Mouse (Mus musculus): ENCODE measurements around the gene H2-DMb1. TPM values are rescaled to one million over a fixed set of nuclear protein-coding genes. Genes with fewer than 3 reads are reported as not detected.

Gene H2-DMb1
- polyA plus RNA-seq (2012; rRNA removed): 0.34 and 0.46 TPM in 2 replicates

GRCm38 (mm10) chr17:34152923-34153322 lies at the start of gene H2-DMb1:
TSS of gene H2-DMb1 (plus strand) at chr17:34153072.

GRCm38 (mm10) chr17:34119249-34120179 lies 33.4 kb upstream of the H2-DMb1 start, which contains the start of gene H2-DMa:
TSS of gene H2-DMa (plus strand) at chr17:34119541.

GRCm38 (mm10) chr17:34122188-34122984 lies 30.5 kb upstream of the H2-DMb1 start, which contains the start of gene Brd2:
TSS of gene Brd2 (minus strand) at chr17:34122634.

GRCm38 (mm10) chr17:34143033-34143432 lies 9.8 kb upstream of the H2-DMb1 start, which contains the start of gene H2-DMb2:
TSS of gene H2-DMb2 (plus strand) at chr17:34143307.

DNA sequence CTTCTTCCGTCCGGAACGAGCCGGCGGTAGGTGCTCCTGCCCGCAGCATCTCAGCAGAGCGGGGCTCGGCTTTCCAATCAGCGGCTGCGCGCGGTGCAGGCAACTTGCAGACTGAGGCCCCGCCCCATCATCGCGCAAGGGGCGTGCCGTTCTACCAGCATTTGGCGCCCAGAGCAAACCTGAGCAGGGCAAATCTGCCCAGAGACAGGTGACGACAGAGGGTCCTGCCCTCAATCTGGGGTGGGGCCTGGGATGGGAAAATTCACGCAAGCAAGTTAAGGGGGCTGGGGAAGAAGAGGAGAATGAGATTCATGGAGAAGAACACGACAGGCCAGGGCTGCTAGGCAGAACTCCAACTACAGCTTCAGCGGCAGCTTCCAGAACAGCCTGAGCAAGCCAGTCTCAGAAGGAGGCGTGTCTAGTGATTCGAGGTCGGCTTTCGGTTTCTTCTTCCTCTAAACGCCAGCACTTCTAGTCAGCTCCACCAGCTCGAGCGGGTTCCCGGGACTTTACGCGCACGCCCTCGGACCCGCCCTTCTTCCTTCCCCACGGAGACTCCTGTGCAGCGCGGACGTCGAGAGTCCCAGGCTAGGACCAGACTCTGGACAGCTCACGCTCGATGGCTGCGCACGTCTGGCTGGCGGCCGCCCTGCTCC lies 34.5 kb downstream of the H2-DMb1 start, which contains the start of the genes Tap1 and Psmb9:
TSS of gene Tap1 (plus strand) at position 293 of the 656 bp plus-strand sequence.
TSS of gene Psmb9 (minus strand) at position 504 of the 656 bp plus-strand sequence.

GRCm38 (mm10) chr17:34196941-34197894 lies 44.3 kb downstream of the H2-DMb1 start, which contains the start of gene Psmb8:
TSS of gene Psmb8 (plus strand) at chr17:34197721.

DNA sequence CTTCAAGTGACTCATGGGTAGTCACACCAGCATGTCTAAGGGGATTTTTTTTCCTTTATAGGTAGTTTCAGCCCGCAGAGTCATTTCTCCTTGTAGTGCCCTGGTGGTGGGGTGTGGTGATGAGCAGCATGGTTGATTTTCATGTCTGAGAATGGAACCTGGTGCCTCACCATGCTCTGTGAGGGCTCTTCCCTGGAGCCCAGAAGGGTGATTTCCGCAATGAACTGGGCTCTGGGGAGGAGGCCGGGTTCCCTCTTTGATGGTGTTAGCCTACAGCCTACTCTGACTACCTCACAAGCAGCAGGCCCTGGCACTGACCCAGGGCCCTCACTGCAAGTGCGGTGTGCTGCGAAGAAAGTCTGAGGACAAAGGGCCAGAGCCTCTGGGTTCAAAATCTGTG lies 50.6 kb downstream of the H2-DMb1 start, which contains the start of gene Tap2:
TSS of gene Tap2 (plus strand) at position 84 of the 400 bp plus-strand sequence.

Other genes with a start within 250 kb of the H2-DMb1 start
- gene Platr17, start 247.9 kb upstream of the H2-DMb1 start, polyA plus RNA-seq (2012; rRNA removed): 0.31 and 0.34 TPM in 2 replicates
- gene Daxx, start 243.7 kb upstream of the H2-DMb1 start, polyA plus RNA-seq (2012; rRNA removed): 44.9 and 59.5 TPM in 2 replicates
- gene Tapbp, start 237.2 kb upstream of the H2-DMb1 start, polyA plus RNA-seq (2012; rRNA removed): 10.9 and 14.0 TPM in 2 replicates
- gene Zbtb22, start 237.2 kb upstream of the H2-DMb1 start, polyA plus RNA-seq (2012; rRNA removed): 29.6 and 32.9 TPM in 2 replicates
- gene Rgl2, start 223.5 kb upstream of the H2-DMb1 start, polyA plus RNA-seq (2012; rRNA removed): 130 and 228 TPM in 2 replicates
- gene Pfdn6, start 212.7 kb upstream of the H2-DMb1 start, polyA plus RNA-seq (2012; rRNA removed): 119 and 140 TPM in 2 replicates
- 32.1 and 46.5 TPM in 2 replicates for gene Wdr46, start 212.4 kb upstream of the H2-DMb1 start, polyA plus RNA-seq (2012; rRNA removed)
- 4.3 and 4.7 TPM in 2 replicates for gene B3galt4, start 201.6 kb upstream of the H2-DMb1 start, polyA plus RNA-seq (2012; rRNA removed)
- 44.6 and 48.5 TPM in 2 replicates for gene Vps52, start 197.3 kb upstream of the H2-DMb1 start, polyA plus RNA-seq (2012; rRNA removed)
- 1,239 and 1,610 TPM in 2 replicates for gene Rps18, start 197.1 kb upstream of the H2-DMb1 start, polyA plus RNA-seq (2012; rRNA removed)
- 26.7 and 37.4 TPM in 2 replicates for gene H2-K1, start 152.7 kb upstream of the H2-DMb1 start, polyA plus RNA-seq (2012; rRNA removed)
- 55.3 and 116 TPM in 2 replicates for gene Ring1, start 128.4 kb upstream of the H2-DMb1 start, polyA plus RNA-seq (2012; rRNA removed)
- gene H2-Ke6, start 125.0 kb upstream of the H2-DMb1 start, polyA plus RNA-seq (2012; rRNA removed): 96.6 and 160 TPM in 2 replicates
- gene Slc39a7, start 121.4 kb upstream of the H2-DMb1 start, polyA plus RNA-seq (2012; rRNA removed): 118 and 126 TPM in 2 replicates
- 70.8 and 149 TPM in 2 replicates for gene Rxrb, start 121.3 kb upstream of the H2-DMb1 start, polyA plus RNA-seq (2012; rRNA removed)
- 7.9 and 11.4 TPM in 2 replicates for gene Col11a2, start 113.6 kb upstream of the H2-DMb1 start, polyA plus RNA-seq (2012; rRNA removed)
- 0.30 and 0.45 TPM in 2 replicates for gene H2-Oa, start 60.7 kb upstream of the H2-DMb1 start, polyA plus RNA-seq (2012; rRNA removed)
- 5.2 and 6.9 TPM in 2 replicates for gene H2-DMa, start 33.5 kb upstream of the H2-DMb1 start, polyA plus RNA-seq (2012; rRNA removed)
- 188 and 203 TPM in 2 replicates for gene Brd2, start 30.4 kb upstream of the H2-DMb1 start, polyA plus RNA-seq (2012; rRNA removed)
- 0.04 and 0.15 TPM in 2 replicates for gene H2-DMb2, start 9.8 kb upstream of the H2-DMb1 start, polyA plus RNA-seq (2012; rRNA removed)
- 0.89 and 1.6 TPM in 2 replicates for gene Tap1, start 34.5 kb downstream of the H2-DMb1 start, polyA plus RNA-seq (2012; rRNA removed)
- 0.78 and 0.89 TPM in 2 replicates for gene Psmb9, start 34.7 kb downstream of the H2-DMb1 start, polyA plus RNA-seq (2012; rRNA removed)
- 2.1 and 2.8 TPM in 2 replicates for gene Psmb8, start 44.6 kb downstream of the H2-DMb1 start, polyA plus RNA-seq (2012; rRNA removed)
- gene Tap2, start 50.5 kb downstream of the H2-DMb1 start, polyA plus RNA-seq (2012; rRNA removed): 0.62 and 1.1 TPM in 2 replicates
- gene H2-Ob, start 85.8 kb downstream of the H2-DMb1 start, polyA plus RNA-seq (2012; rRNA removed): not detected in 2 replicates
- gene H2-Ab1, start 104.6 kb downstream of the H2-DMb1 start, polyA plus RNA-seq (2012; rRNA removed): 2.3 and 2.9 TPM in 2 replicates
- 0.07 and 0.08 TPM in 2 replicates for gene H2-Aa, start 134.8 kb downstream of the H2-DMb1 start, polyA plus RNA-seq (2012; rRNA removed)
- gene H2-Eb1, start 152.8 kb downstream of the H2-DMb1 start, polyA plus RNA-seq (2012; rRNA removed): 0.67 and 0.79 TPM in 2 replicates
- gene H2-Eb2, start 172.6 kb downstream of the H2-DMb1 start, polyA plus RNA-seq (2012; rRNA removed): 0.01 and 0.02 TPM in 2 replicates
- 0.05 and 0.06 TPM in 2 replicates for gene Btnl2, start 201.8 kb downstream of the H2-DMb1 start, polyA plus RNA-seq (2012; rRNA removed)
- gene Btnl1, start 224.1 kb downstream of the H2-DMb1 start, polyA plus RNA-seq (2012; rRNA removed): not detected in 2 replicates
- gene BC051142, start 245.7 kb downstream of the H2-DMb1 start, polyA plus RNA-seq (2012; rRNA removed): 4.8 and 7.0 TPM in 2 replicates

Measured in central nervous system, embryonic 11.5 days (tissue).